Mouse (Mus musculus): ENCODE results near the gene Hnrnpa2b1. TPM values are rescaled to one million over a fixed set of nuclear protein-coding genes. Genes with fewer than 3 reads are reported as not detected.
A peak's percentile ranks its signal among the peaks of the same experiment; 100 is the strongest.

The Hnrnpa2b1 gene
- 701 and 734 TPM in 2 replicates for polyA plus RNA-seq (2014; fragmentation: Nextera tagmentation; extraction: Ambion mirVana)

- Histone ChIP-seq H3K9ac (peak within 1 kb of the TSS; percentile 100), H3K36me3 (replicated peaks; ENCODE audit: control insufficient read depth, insufficient read depth) (peaks cover 46% of the 10 kb centered on the region), H3K4me2 (replicated peaks) (peak within 1 kb of the TSS; percentile 81), H3K4me1 (replicated peaks; ENCODE audit: control insufficient read depth, insufficient read depth, low read length) (peaks cover 49% of the 10 kb centered on the region), H3K4me3 (replicated peaks; ENCODE audit: low read length) (peak within 1 kb of the TSS; percentile 85), H3K27ac (peak within 1 kb of the TSS; percentile 100), H3K27me3 (ENCODE audit: control insufficient read depth, insufficient read depth, low read length) (no peaks in the 10 kb centered on the region), H3K9me3 (ENCODE audit: control insufficient read depth, low read length) (no peaks in the 10 kb centered on the region)
- ATAC-seq (ENCODE audit: low FRiP score) (peak; percentile 93), DNase-seq (ENCODE audit: low spot score) (peak; percentile 100)
- under 1% methylated on average over 63 of the region's 63 CpGs for WGBS
These were observed at the start of gene Hnrnpa2b1 for GRCm38 (mm10) chr6:51469715-51470310. Hnrnpa2b1 (minus strand) TSS chr6:51469894.

DNA sequence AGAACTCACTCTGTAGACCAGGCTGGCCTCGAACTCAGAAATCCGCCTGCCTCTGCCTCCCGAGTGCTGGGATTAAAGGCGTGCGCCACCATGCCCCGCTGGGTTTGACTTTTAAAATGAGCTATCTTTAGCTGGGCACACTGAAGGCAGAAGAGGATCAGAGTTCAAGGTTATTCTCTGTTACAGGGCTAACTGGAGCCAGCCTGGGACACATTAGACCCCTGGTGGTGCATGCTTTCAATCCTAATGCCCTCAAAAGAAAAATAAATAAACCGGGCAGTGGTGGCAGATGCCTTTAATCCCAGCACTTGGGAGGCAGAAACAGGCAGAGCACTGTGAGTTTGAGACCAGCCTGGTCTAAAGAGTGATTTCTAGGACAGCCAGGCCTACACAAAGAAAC is 45.2 kb upstream of the Hnrnpa2b1 start:
- no peak for ATAC-seq (ENCODE audit: low FRiP score)
- no peak overlapping the region for H3K4me3 ChIP-seq (replicated peaks; ENCODE audit: low read length)
- no peaks in the 10 kb centered on the region for H3K27me3 ChIP-seq (ENCODE audit: control insufficient read depth, insufficient read depth, low read length)
- no peak overlapping the region for H3K4me2 ChIP-seq (replicated peaks)
- no peaks in the 10 kb centered on the region for H3K36me3 ChIP-seq (replicated peaks; ENCODE audit: control insufficient read depth, insufficient read depth)
- H3K4me1 ChIP-seq (replicated peaks; ENCODE audit: control insufficient read depth, insufficient read depth, low read length): no peaks in the 10 kb centered on the region
- 95% methylated on average over 7 of the region's 7 CpGs for WGBS
- no peak overlapping the region for H3K9ac ChIP-seq
- H3K9me3 ChIP-seq (ENCODE audit: control insufficient read depth, low read length): no peaks in the 10 kb centered on the region
- no peak for DNase-seq (ENCODE audit: low spot score)
- H3K27ac ChIP-seq: no peak overlapping the region

DNA sequence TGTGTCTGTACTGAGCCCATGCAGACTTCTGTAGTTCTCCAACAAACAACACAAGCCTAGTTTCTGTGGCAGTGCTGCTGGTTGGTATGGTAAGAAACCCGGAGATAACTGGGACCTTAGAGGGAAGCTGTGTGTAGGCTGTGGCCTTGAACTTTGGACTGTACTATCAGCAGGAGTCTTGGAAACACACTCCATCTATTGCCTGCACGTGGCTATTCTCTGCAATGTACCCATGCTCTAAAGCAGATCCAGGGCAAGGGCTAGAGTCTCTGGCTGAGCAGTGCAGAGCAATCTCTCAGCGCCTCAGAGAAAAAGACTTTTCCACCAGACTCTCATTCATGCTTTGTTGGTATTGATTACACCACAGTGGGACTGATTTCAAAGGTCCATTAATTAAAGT is 44.1 kb upstream of the Hnrnpa2b1 start:
- Histone ChIP-seq H3K27me3 (ENCODE audit: control insufficient read depth, insufficient read depth, low read length) (no peaks in the 10 kb centered on the region), H3K27ac (no peak overlapping the region), H3K9ac (no peak overlapping the region), H3K4me3 (replicated peaks; ENCODE audit: low read length) (no peak overlapping the region), H3K4me2 (replicated peaks) (no peak overlapping the region), H3K4me1 (replicated peaks; ENCODE audit: control insufficient read depth, insufficient read depth, low read length) (0 out of 2 replicates have a peak, but pooled peaks cover 1% of the 10 kb centered on the region), H3K9me3 (ENCODE audit: control insufficient read depth, low read length) (no peaks in the 10 kb centered on the region), H3K36me3 (replicated peaks; ENCODE audit: control insufficient read depth, insufficient read depth) (no peaks in the 10 kb centered on the region)
- DNase-seq (ENCODE audit: low spot score) (no peak), ATAC-seq (ENCODE audit: low FRiP score) (no peak)
- WGBS: 81% methylated on average over 3 of the region's 3 CpGs

DNA sequence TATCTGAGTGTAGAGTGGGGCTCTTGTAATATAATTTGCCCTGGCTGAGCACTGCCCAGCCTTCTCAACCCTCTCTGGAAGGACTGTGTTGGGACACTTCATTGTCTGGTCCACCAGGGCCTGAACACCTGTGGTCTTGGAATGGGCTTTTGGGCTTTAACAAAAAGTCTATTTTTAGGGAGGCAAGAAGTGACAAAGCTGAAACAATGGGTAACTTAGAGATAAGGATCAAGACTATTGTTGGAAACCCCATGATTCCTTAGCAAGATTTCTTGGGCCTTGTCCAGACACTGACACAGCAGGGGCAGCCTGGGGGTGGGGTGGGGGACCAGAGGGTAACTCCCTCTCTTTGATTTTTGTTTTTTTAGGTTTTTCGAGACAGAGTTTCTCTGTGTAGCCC is 41.3 kb upstream of the Hnrnpa2b1 start:
- Histone ChIP-seq H3K4me3 (replicated peaks; ENCODE audit: low read length) (no peak overlapping the region), H3K4me1 (replicated peaks; ENCODE audit: control insufficient read depth, insufficient read depth, low read length) (0 out of 2 replicates have a peak, but pooled peaks cover 3% of the 10 kb centered on the region), H3K9ac (no peak overlapping the region), H3K27ac (no peak overlapping the region), H3K27me3 (ENCODE audit: control insufficient read depth, insufficient read depth, low read length) (no peaks in the 10 kb centered on the region), H3K4me2 (replicated peaks) (no peak overlapping the region), H3K9me3 (ENCODE audit: control insufficient read depth, low read length) (no peaks in the 10 kb centered on the region), H3K36me3 (replicated peaks; ENCODE audit: control insufficient read depth, insufficient read depth) (no peaks in the 10 kb centered on the region)
- no peak for ATAC-seq (ENCODE audit: low FRiP score)
- WGBS: 50% methylated on average over 1 of the region's 1 CpGs
- no peak for DNase-seq (ENCODE audit: low spot score)

DNA sequence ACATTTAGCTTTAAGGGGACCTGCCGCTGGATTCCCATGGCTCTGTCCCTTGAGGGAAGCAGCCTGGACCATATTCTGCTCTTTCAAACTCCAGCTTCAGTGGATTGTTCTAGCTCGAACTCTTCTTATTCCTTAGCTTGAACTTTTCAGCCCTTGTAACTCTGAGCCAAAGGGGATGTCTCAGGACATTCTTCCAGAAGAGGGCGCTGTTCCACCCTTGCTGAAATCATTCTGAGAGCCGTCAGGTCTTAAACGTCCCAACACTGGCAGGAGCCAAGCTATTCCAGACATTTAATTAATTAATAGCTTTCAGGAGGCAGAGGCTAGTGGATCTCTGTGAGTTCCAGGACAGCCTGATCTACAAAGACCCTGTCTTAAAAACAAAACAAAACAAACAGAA is 40.4 kb upstream of the Hnrnpa2b1 start:
- H3K27me3 ChIP-seq (ENCODE audit: control insufficient read depth, insufficient read depth, low read length): no peaks in the 10 kb centered on the region
- no peak overlapping the region for H3K27ac ChIP-seq
- H3K9ac ChIP-seq: no peak overlapping the region
- no peak overlapping the region for H3K4me2 ChIP-seq (replicated peaks)
- no peak for ATAC-seq (ENCODE audit: low FRiP score)
- 33% methylated on average over 5 of the region's 5 CpGs for WGBS
- H3K4me1 ChIP-seq (replicated peaks; ENCODE audit: control insufficient read depth, insufficient read depth, low read length): 0 out of 2 replicates have a peak, but pooled peaks cover 3% of the 10 kb centered on the region
- no peak for DNase-seq (ENCODE audit: low spot score)
- H3K36me3 ChIP-seq (replicated peaks; ENCODE audit: control insufficient read depth, insufficient read depth): no peaks in the 10 kb centered on the region
- H3K9me3 ChIP-seq (ENCODE audit: control insufficient read depth, low read length): no peaks in the 10 kb centered on the region
- no peak overlapping the region for H3K4me3 ChIP-seq (replicated peaks; ENCODE audit: low read length)

GRCm38 (mm10) chr6:51508750-51509648 is 39.3 kb upstream of the Hnrnpa2b1 start:
- H3K27ac ChIP-seq: peak overlapping the region; percentile 34
- DNase-seq (ENCODE audit: low spot score) (peak; percentile 82), ATAC-seq (ENCODE audit: low FRiP score) (no peak)
- H3K4me2 ChIP-seq (replicated peaks): peak overlapping the region; percentile 57
- H3K9me3 ChIP-seq (ENCODE audit: control insufficient read depth, low read length): no peaks in the 10 kb centered on the region
- H3K4me3 ChIP-seq (replicated peaks; ENCODE audit: low read length): peak overlapping the region; percentile 23
- 0 out of 2 replicates have a peak, but pooled peaks cover 3% of the 10 kb centered on the region for H3K4me1 ChIP-seq (replicated peaks; ENCODE audit: control insufficient read depth, insufficient read depth, low read length)
- H3K9ac ChIP-seq: peak overlapping the region; percentile 53
- no peaks in the 10 kb centered on the region for H3K36me3 ChIP-seq (replicated peaks; ENCODE audit: control insufficient read depth, insufficient read depth)
- H3K27me3 ChIP-seq (ENCODE audit: control insufficient read depth, insufficient read depth, low read length): no peaks in the 10 kb centered on the region
- WGBS: 26% methylated on average over 18 of the region's 18 CpGs

DNA sequence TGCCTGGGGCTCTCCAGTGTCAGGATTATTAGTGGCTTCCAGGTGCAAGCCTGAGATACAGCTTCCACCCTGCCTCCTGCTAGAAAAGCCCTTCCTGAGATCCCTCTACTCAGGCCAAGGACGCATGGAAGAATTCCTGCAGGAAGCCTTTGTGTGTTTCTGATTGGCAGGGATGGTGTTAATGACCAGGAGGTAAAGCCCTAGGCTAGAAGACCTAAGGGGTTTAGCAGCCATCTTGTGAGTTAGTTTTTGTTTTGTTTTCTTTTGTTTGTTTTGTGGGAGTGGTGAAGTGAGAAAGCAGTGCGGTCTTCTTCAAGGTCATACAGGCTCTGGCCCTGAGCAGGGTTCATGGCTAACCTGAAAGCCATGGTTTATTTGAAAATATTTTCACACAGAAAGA is 37.9 kb upstream of the Hnrnpa2b1 start:
- 71% methylated on average over 2 of the region's 2 CpGs for WGBS
- Histone ChIP-seq H3K9me3 (ENCODE audit: control insufficient read depth, low read length) (no peaks in the 10 kb centered on the region), H3K4me3 (replicated peaks; ENCODE audit: low read length) (no peak overlapping the region), H3K27me3 (ENCODE audit: control insufficient read depth, insufficient read depth, low read length) (no peaks in the 10 kb centered on the region), H3K4me1 (replicated peaks; ENCODE audit: control insufficient read depth, insufficient read depth, low read length) (0 out of 2 replicates have a peak, but pooled peaks cover 3% of the 10 kb centered on the region), H3K9ac (no peak overlapping the region), H3K4me2 (replicated peaks) (no peak overlapping the region), H3K27ac (no peak overlapping the region), H3K36me3 (replicated peaks; ENCODE audit: control insufficient read depth, insufficient read depth) (no peaks in the 10 kb centered on the region)
- DNase-seq (ENCODE audit: low spot score): no peak
- no peak for ATAC-seq (ENCODE audit: low FRiP score)

GRCm38 (mm10) chr6:51505671-51506070 is 36.0 kb upstream of the Hnrnpa2b1 start:
- Histone ChIP-seq H3K9me3 (ENCODE audit: control insufficient read depth, low read length) (no peaks in the 10 kb centered on the region), H3K9ac (no peak overlapping the region), H3K27me3 (ENCODE audit: control insufficient read depth, insufficient read depth, low read length) (no peaks in the 10 kb centered on the region), H3K27ac (no peak overlapping the region), H3K36me3 (replicated peaks; ENCODE audit: control insufficient read depth, insufficient read depth) (no peaks in the 10 kb centered on the region), H3K4me3 (replicated peaks; ENCODE audit: low read length) (no peak overlapping the region), H3K4me1 (replicated peaks; ENCODE audit: control insufficient read depth, insufficient read depth, low read length) (0 out of 2 replicates have a peak, but pooled peaks cover 3% of the 10 kb centered on the region), H3K4me2 (replicated peaks) (no peak overlapping the region)
- WGBS: 64% methylated on average over 1 of the region's 1 CpGs
- ATAC-seq (ENCODE audit: low FRiP score): no peak
- DNase-seq (ENCODE audit: low spot score): no peak

DNA sequence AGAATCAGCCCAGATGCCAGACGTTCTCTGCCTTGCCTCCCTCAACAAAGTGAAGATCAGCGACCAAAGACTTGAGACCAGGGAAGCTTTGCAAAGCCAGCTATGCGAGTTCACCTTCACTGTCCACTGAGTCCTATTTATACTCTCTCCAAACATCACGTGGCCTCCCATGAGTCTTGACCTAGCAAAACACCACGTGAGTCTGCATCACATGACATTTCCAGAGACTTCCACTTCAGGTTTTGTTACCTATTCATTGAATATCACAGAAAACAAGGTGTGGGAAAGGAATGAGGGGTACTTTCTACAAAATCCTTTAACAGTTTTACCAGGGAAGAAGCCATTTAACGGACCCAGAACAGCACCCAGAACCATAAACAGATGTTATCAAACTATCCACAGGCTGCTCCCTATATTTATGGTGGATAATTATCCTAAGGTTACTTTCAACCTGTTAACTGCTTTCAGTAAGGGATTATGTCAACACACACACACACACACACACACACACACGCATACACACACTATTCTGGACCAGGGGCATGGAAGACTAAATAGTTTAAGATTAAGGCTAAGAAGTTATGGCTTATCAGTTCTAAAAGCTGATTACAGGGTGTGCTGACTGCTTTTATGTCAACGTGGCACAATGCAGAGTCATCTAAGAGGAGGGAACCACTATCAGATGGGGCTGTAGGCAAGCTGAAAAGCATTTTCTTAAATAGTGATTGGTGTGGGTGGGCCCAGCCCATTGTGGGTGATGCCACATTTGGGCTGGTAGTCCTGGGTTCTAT is 27.8 kb upstream of the Hnrnpa2b1 start:
- H3K27ac ChIP-seq: no peak overlapping the region
- no peaks in the 10 kb centered on the region for H3K4me1 ChIP-seq (replicated peaks; ENCODE audit: control insufficient read depth, insufficient read depth, low read length)
- no peaks in the 10 kb centered on the region for H3K27me3 ChIP-seq (ENCODE audit: control insufficient read depth, insufficient read depth, low read length)
- H3K4me2 ChIP-seq (replicated peaks): no peak overlapping the region
- ATAC-seq (ENCODE audit: low FRiP score) (no peak), DNase-seq (ENCODE audit: low spot score) (no peak)
- H3K4me3 ChIP-seq (replicated peaks; ENCODE audit: low read length): no peak overlapping the region
- no peaks in the 10 kb centered on the region for H3K36me3 ChIP-seq (replicated peaks; ENCODE audit: control insufficient read depth, insufficient read depth)
- H3K9me3 ChIP-seq (ENCODE audit: control insufficient read depth, low read length): no peaks in the 10 kb centered on the region
- 79% methylated on average over 8 of the region's 8 CpGs for WGBS
- no peak overlapping the region for H3K9ac ChIP-seq
